Mouse (Mus musculus): ENCODE data around the gene Lrrc74b. TPM values are rescaled to one million over a fixed set of nuclear protein-coding genes. Genes with fewer than 3 reads are reported as not detected.

Gene Lrrc74b
- total and polyA plus RNA-seq, 3 experiments: 0.03 to 0.33 TPM; not detected in 1

- no peaks in the 10 kb centered on the region for H3K9me3 ChIP-seq (replicated peaks)
- DNase-seq (ENCODE audit: low spot score) (no peak), ATAC-seq (ENCODE audit: extremely low read depth, insufficient number of reproducible peaks, low FRiP score, poor library complexity, severe bottlenecking) (no peak)
- no peak overlapping the region for H3K4me3 ChIP-seq (ENCODE audit: low read depth, low read length)
- TF ChIP-seq TAL1 (conservative IDR thresholded peaks at IDR 0.05; ENCODE audit: low read depth, low read length): no peak
- no peak for TF ChIP-seq GATA1 (IDR thresholded peaks at IDR 0.05; ENCODE audit: borderline replicate concordance, low read length)
- no peak for TF ChIP-seq GATA2 (IDR thresholded peaks at IDR 0.05; ENCODE audit: borderline replicate concordance, low read depth, low read length)
- TF ChIP-seq POLR2AphosphoS5 (IDR thresholded peaks at IDR 0.05; ENCODE audit: insufficient replicate concordance, low read depth, low read length): no peak; the same call in 1 of the 2 replicates
- TF ChIP-seq CTCF (IDR thresholded peaks at IDR 0.05; ENCODE audit: low read depth, low read length): no peak
- peaks cover 40% of the 10 kb centered on the region for H3K4me1 ChIP-seq (ENCODE audit: insufficient read depth, low read depth, low read length)
- H3K27me3 ChIP-seq (ENCODE audit: insufficient read depth, low read length): no peaks in the 10 kb centered on the region
- peaks cover 85% of the 10 kb centered on the region for H3K36me3 ChIP-seq (replicated peaks)
Measured at GRCm38 (mm10) chr16:17526223-17526622, 34.8 kb downstream of the Lrrc74b start.

- no peak for ATAC-seq (ENCODE audit: extremely low read depth, insufficient number of reproducible peaks, low FRiP score, poor library complexity, severe bottlenecking)
- Histone ChIP-seq H3K4me1 (ENCODE audit: insufficient read depth, low read depth, low read length) (peaks cover 40% of the 10 kb centered on the region), H3K4me3 (ENCODE audit: low read depth, low read length) (no peak overlapping the region), H3K9me3 (replicated peaks) (no peaks in the 10 kb centered on the region), H3K36me3 (replicated peaks) (peaks cover 92% of the 10 kb centered on the region), H3K27me3 (ENCODE audit: insufficient read depth, low read length) (no peaks in the 10 kb centered on the region)
- DNase-seq (ENCODE audit: low spot score): no peak
- TF ChIP-seq POLR2AphosphoS5 (IDR thresholded peaks at IDR 0.05; ENCODE audit: insufficient replicate concordance, low read depth, low read length): no peak
- TF ChIP-seq TAL1 (conservative IDR thresholded peaks at IDR 0.05; ENCODE audit: low read depth, low read length): no peak
- TF ChIP-seq GATA2 (IDR thresholded peaks at IDR 0.05; ENCODE audit: borderline replicate concordance, low read depth, low read length): no peak
- no peak for TF ChIP-seq CTCF (IDR thresholded peaks at IDR 0.05; ENCODE audit: low read depth, low read length)
- TF ChIP-seq GATA1 (IDR thresholded peaks at IDR 0.05; ENCODE audit: borderline replicate concordance, low read length): no peak
Measured at GRCm38 (mm10) chr16:17525524-17525923, 35.5 kb downstream of the Lrrc74b start.

GRCm38 (mm10) chr16:17524156-17524555 is 36.9 kb downstream of the Lrrc74b start:
- H3K4me1 ChIP-seq (ENCODE audit: insufficient read depth, low read depth, low read length): peaks cover 30% of the 10 kb centered on the region
- no peaks in the 10 kb centered on the region for H3K9me3 ChIP-seq (replicated peaks)
- DNase-seq (ENCODE audit: low spot score) (no peak), ATAC-seq (ENCODE audit: extremely low read depth, insufficient number of reproducible peaks, low FRiP score, poor library complexity, severe bottlenecking) (no peak)
- no peak overlapping the region for H3K4me3 ChIP-seq (ENCODE audit: low read depth, low read length)
- H3K36me3 ChIP-seq (replicated peaks): peaks cover 98% of the 10 kb centered on the region
- TF ChIP-seq GATA2 (IDR thresholded peaks at IDR 0.05; ENCODE audit: borderline replicate concordance, low read depth, low read length): no peak
- no peak for TF ChIP-seq TAL1 (conservative IDR thresholded peaks at IDR 0.05; ENCODE audit: low read depth, low read length)
- no peak for TF ChIP-seq POLR2AphosphoS5 (IDR thresholded peaks at IDR 0.05; ENCODE audit: insufficient replicate concordance, low read depth, low read length)
- TF ChIP-seq CTCF (IDR thresholded peaks at IDR 0.05; ENCODE audit: low read depth, low read length): no peak
- no peak for TF ChIP-seq GATA1 (IDR thresholded peaks at IDR 0.05; ENCODE audit: borderline replicate concordance, low read length)
- H3K27me3 ChIP-seq (ENCODE audit: insufficient read depth, low read length): no peaks in the 10 kb centered on the region

GRCm38 (mm10) chr16:17518910-17519309 is 42.1 kb downstream of the Lrrc74b start:
- Histone ChIP-seq H3K4me3 (ENCODE audit: low read depth, low read length) (no peak overlapping the region), H3K36me3 (replicated peaks) (peaks cover 93% of the 10 kb centered on the region), H3K27me3 (ENCODE audit: insufficient read depth, low read length) (no peaks in the 10 kb centered on the region), H3K4me1 (ENCODE audit: insufficient read depth, low read depth, low read length) (peaks cover 4% of the 10 kb centered on the region), H3K9me3 (replicated peaks) (no peaks in the 10 kb centered on the region)
- no peak for TF ChIP-seq GATA2 (IDR thresholded peaks at IDR 0.05; ENCODE audit: borderline replicate concordance, low read depth, low read length)
- TF ChIP-seq TAL1 (conservative IDR thresholded peaks at IDR 0.05; ENCODE audit: low read depth, low read length): no peak
- no peak for TF ChIP-seq POLR2AphosphoS5 (IDR thresholded peaks at IDR 0.05; ENCODE audit: insufficient replicate concordance, low read depth, low read length)
- TF ChIP-seq CTCF (IDR thresholded peaks at IDR 0.05; ENCODE audit: low read depth, low read length): no peak
- TF ChIP-seq GATA1 (IDR thresholded peaks at IDR 0.05; ENCODE audit: borderline replicate concordance, low read length): no peak
- DNase-seq (ENCODE audit: low spot score) (no peak), ATAC-seq (ENCODE audit: extremely low read depth, insufficient number of reproducible peaks, low FRiP score, poor library complexity, severe bottlenecking) (no peak)

- H3K9me3 ChIP-seq (replicated peaks): no peaks in the 10 kb centered on the region
- no peak for ATAC-seq (ENCODE audit: extremely low read depth, insufficient number of reproducible peaks, low FRiP score, poor library complexity, severe bottlenecking)
Measured at GRCm38 (mm10) chr16:17511431-17511830, 49.6 kb downstream of the Lrrc74b start.

GRCm38 (mm10) chr16:17510686-17511085 is 50.4 kb downstream of the Lrrc74b start:
- Histone ChIP-seq H3K4me1 (ENCODE audit: insufficient read depth, low read depth, low read length) (peaks cover 29% of the 10 kb centered on the region), H3K9me3 (replicated peaks) (no peaks in the 10 kb centered on the region), H3K36me3 (replicated peaks) (peaks cover 50% of the 10 kb centered on the region), H3K4me3 (ENCODE audit: low read depth, low read length) (no peak overlapping the region), H3K27me3 (ENCODE audit: insufficient read depth, low read length) (peaks cover 15% of the 10 kb centered on the region)
- ATAC-seq (ENCODE audit: extremely low read depth, insufficient number of reproducible peaks, low FRiP score, poor library complexity, severe bottlenecking): no peak
- TF ChIP-seq GATA1 (IDR thresholded peaks at IDR 0.05; ENCODE audit: borderline replicate concordance, low read length): no peak
- TF ChIP-seq CTCF (IDR thresholded peaks at IDR 0.05; ENCODE audit: low read depth, low read length): no peak
- no peak for TF ChIP-seq POLR2AphosphoS5 (IDR thresholded peaks at IDR 0.05; ENCODE audit: insufficient replicate concordance, low read depth, low read length)
- no peak for TF ChIP-seq TAL1 (conservative IDR thresholded peaks at IDR 0.05; ENCODE audit: low read depth, low read length)
- no peak for TF ChIP-seq GATA2 (IDR thresholded peaks at IDR 0.05; ENCODE audit: borderline replicate concordance, low read depth, low read length)
- no peak for DNase-seq (ENCODE audit: low spot score)

More at GRCm38 (mm10) chr16:17511431-17511830, 49.6 kb downstream of the Lrrc74b start:
- peaks cover 58% of the 10 kb centered on the region for H3K36me3 ChIP-seq (replicated peaks)
- DNase-seq (ENCODE audit: low spot score): no peak
- H3K4me3 ChIP-seq (ENCODE audit: low read depth, low read length): no peak overlapping the region
- peaks cover 8% of the 10 kb centered on the region for H3K27me3 ChIP-seq (ENCODE audit: insufficient read depth, low read length)
- peaks cover 29% of the 10 kb centered on the region for H3K4me1 ChIP-seq (ENCODE audit: insufficient read depth, low read depth, low read length)
- no peak for TF ChIP-seq GATA2 (IDR thresholded peaks at IDR 0.05; ENCODE audit: borderline replicate concordance, low read depth, low read length)
- TF ChIP-seq POLR2AphosphoS5 (IDR thresholded peaks at IDR 0.05; ENCODE audit: insufficient replicate concordance, low read depth, low read length): no peak
